Mouse (Mus musculus) spleen, embryonic (tissue): Measurements from ENCODE around the gene Lpin2.

Experiments used
- CTCF ChIA-PET: fragments of 350-600 bp; sonication (Branson Sonifier 250); formaldehyde crosslinking; loops from one replicate; lab custom pipeline; 2022; lab: Charles Lee

Gene Lpin2

GRCm38 (mm10) chr17:71256068-71256615 lies 73.8 kb downstream of the Lpin2 start:
- CTCF ChIA-PET: no interaction called here

DNA sequence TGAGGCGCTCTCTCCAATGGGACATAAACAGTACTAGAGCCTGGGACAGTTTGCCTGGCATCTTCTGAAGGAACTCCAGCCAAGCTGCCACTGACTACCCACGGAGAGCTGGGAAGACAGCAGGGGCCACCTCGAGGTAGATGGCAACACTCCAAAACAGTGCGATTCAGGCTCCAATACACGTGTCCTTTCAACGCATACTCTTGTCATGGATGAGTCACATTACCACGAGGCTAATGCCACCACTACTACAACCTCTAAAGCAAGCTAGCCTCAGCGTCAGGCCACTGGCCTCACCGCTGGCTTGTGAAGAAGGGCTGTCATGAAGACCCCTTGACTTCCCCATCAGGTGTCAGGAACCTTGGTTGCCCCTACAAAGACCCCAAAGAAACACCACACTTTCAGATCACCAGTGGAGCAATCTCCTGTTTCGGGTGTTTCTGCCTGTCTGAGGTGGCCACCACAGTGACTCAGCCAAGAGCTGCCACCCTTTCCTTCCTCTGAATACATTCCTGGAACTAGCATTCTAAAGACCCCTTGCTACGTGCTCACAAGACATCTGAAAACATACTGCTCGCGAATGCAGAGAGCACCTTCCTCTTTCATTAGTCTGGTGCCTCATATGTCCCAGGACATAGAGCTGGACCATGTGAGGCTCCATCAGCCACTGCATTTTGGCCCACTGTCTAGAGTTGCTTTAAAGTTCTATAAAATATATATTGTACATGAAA lies 74.6 kb downstream of the Lpin2 start:
- CTCF ChIA-PET: no interaction called here

DNA sequence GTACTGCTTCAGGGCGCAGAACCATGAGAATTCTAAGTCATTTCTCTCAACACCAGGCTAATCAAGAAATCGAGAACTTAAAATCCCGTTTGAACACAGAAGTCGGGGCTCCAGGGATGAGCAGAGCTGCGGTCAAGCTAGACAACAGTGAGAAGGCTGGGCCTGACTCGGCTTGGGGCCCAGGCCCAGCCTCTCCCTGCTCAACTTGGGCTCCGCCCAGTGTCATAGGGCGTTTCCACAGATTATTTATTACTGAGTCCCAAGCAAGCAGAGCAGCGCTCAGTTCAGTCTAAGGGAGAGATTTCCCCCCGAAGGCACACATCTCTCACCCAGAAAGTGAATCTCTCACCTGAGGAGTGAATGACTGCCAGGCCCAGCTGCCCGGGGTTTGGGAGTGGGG lies 77.4 kb downstream of the Lpin2 start:
- CTCF ChIA-PET: no interaction called here

DNA sequence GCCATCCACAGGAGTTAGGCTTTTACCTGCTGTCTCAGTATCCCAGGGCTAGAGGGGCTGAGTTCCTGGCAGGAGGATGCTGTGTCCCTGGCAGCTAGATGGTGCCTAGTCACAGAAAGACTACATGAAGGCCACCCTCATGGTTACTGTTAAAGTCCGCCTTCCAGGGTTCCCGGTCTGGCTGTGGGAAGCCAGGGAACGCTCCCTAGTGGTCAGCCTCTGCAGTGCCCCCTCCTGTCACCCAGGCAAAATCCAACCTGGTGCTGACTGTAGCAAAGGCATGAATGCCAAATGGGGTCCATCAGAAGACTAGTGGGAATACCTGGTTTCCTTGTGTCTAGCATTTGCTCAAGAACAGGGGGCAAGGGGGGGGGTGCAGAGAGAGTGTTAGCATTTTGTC lies 78.3 kb downstream of the Lpin2 start:
- CTCF ChIA-PET: no interaction called here

DNA sequence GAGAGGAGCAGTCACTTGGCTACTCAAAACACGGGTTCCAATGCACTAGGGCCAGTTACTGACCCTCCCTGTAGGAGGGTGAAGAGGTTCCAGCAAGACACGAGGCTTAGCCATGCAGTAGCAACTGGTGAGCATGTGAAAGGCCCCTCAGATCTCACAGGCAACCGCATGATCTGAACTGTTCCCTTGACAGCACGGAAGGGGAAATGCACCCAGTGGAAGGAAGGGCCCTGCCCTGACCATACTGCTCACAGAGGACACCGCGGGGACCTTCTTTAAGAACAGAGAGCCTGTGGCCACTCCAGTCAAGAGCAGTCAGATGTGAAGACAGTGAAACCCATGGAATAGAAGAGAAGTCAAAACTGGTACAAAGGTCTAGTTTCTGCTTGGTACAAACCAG lies 80.8 kb downstream of the Lpin2 start:
- CTCF ChIA-PET: no interaction called here

GRCm38 (mm10) chr17:71264739-71265138 lies 82.4 kb downstream of the Lpin2 start:
- CTCF ChIA-PET: interaction anchor here (0.6 kb wide), 1 partner anchor 230 kb away, joined by 8 read pairs; no protein-coding TSS in a partner anchor

GRCm38 (mm10) chr17:71265336-71266051 lies 83.1 kb downstream of the Lpin2 start:
- CTCF ChIA-PET: no interaction called here

- CTCF ChIA-PET: interaction anchor here (0.5 to 0.6 kb wide), 2 partner anchors 16 to 159 kb away, joined by 3 read pairs; no protein-coding TSS in a partner anchor
These were observed 85.0 kb downstream of the Lpin2 start for GRCm38 (mm10) chr17:71267374-71267773.

- CTCF ChIA-PET: no interaction called here
These were observed 85.8 kb downstream of the Lpin2 start for GRCm38 (mm10) chr17:71268152-71268551.

DNA sequence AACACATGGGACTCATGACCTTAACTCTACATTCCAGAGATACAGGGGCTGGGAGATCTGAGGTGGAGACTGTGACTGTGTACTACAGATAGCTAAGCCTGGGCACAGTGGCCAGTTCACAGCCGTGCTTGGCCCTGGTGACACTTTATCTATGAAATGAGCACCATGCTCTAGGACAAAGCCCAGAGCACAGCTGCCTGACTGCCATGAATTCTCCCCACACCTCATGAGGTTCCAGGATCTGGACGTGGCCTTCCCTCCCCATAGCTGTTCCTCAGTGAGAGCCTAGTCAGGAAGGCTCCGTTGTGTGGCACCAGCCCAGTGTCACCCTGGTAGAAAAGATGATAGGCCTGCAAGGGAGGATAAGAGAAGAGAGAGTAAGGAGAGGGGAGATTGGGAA lies 86.2 kb downstream of the Lpin2 start:
- CTCF ChIA-PET: no interaction called here

DNA sequence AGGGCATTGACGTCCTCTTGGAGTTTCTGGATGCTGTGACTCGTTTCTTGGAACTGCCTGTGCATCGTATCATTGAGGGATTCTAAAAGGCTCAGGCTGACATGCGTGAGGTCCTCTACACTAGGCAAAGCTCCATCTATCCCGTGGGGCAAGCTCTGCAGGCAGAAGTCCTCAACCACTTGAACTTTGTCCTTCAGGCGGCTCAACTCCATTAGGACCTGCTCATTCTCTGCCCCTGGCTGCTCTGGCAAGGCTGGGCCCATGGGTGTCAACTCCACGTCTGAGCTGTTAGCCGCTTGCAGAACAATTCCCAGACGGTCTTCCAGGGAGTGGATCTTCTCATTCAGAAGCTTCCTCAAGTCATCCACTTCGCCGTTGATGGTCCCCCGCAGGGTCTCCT lies 91.5 kb downstream of the Lpin2 start:
- CTCF ChIA-PET: no interaction called here

- CTCF ChIA-PET: no interaction called here
These were observed 94.4 kb downstream of the Lpin2 start for GRCm38 (mm10) chr17:71276771-71277170.

DNA sequence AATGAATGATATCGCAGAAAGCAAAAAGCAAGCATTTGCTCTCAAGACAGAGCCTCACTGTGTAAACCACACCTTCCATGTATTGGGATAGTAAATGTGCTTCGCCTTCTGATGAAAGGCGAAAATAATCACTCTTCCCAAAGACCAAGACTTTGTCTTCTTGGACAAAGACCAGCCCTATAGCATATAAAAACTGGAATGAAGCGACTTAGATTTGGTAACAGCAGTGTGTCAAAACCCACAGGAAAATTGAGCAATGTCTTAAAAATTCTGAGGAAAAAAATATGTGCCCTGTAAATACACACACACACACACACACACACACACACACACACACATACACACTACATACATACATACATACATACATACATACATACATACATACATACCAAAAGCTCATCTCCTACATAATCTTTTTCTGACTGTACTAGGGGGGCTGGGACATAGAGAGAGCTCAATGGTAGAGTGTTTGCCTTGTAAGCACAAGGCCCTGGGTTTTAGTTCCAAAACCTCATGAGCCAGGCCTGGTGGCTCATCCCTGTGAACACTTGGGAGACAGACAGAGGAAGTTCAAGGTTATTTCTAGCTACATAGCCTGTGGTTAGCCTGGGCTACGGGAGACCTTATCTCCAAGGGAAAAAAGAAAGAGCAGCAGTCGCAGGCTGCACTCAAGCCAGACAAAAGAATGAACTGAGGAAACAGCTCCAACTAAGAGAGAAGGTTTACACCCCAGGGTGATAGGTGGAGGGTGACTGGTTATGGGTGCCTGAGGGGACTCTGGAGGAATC lies 95.5 kb downstream of the Lpin2 start:
- CTCF ChIA-PET: no interaction called here

- CTCF ChIA-PET: interaction anchor here (0.6 to 0.7 kb wide), 3 partner anchors 13 to 564 kb away, joined by 3 to 10 read pairs (median 5); no protein-coding TSS in a partner anchor
These were observed 100.4 kb downstream of the Lpin2 start for GRCm38 (mm10) chr17:71282716-71283115.

- CTCF ChIA-PET: interaction anchor here (0.7 kb wide), 1 partner anchor 12 kb away, joined by 3 read pairs; no protein-coding TSS in a partner anchor
These were observed 100.9 kb downstream of the Lpin2 start for GRCm38 (mm10) chr17:71283237-71283636.

DNA sequence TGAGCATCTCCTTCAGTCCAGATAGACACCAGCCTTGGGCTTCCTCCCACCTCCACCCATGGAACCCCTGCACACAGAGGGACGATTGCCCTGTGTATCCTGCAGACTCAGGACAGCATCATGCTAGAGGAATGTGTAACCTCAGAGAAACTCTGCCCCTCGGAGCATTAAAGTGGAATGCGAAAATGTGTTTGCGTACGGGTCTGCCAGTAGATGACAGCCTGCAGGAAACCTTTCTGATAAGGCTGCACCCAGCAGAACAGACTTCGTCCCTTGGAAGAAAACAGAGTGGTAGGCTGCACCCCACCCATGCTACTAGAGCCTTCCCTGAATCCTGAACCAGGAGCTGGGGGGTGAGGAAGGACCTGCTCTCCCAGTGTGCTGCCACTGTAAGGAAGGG lies 102.5 kb downstream of the Lpin2 start:
- CTCF ChIA-PET: no interaction called here

DNA sequence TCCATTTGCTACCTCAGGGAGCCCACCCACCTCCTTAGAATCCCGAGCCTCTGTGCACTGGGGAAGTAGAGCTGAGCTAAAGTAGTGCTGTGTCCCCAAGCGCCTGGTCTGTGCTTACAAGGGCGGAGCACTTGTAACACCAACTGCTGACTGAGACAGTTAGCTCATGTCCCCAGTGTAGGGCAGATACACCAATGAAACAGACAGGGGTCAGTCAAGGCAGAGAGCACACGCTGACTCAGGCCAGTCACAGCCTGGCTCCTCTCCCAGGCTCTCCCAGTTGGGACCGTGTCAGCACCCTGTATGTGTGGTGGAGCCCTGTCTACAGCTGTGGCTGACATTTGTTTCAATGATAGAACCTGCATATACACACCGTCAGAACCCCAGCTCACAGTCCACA lies 103.6 kb downstream of the Lpin2 start:
- CTCF ChIA-PET: no interaction called here

DNA sequence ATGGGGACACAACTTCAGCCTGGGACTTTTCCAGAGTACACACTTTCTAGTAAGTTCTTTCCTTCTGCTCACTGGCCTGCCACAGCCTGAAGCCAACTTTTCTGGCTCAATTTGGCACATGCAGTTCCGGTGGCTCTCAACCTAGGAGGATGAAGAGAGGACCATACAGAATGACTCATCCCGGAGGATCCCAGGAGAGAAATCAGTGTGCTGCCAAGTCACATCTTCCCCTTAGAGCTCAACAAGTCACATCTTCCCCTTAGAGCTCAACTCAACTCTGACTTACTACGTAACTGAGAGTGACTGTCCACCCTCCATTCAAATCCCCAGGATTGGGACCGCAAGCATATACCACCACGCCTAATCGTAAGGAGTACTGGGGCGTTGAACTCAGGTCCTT lies 105.2 kb downstream of the Lpin2 start:
- CTCF ChIA-PET: no interaction called here

DNA sequence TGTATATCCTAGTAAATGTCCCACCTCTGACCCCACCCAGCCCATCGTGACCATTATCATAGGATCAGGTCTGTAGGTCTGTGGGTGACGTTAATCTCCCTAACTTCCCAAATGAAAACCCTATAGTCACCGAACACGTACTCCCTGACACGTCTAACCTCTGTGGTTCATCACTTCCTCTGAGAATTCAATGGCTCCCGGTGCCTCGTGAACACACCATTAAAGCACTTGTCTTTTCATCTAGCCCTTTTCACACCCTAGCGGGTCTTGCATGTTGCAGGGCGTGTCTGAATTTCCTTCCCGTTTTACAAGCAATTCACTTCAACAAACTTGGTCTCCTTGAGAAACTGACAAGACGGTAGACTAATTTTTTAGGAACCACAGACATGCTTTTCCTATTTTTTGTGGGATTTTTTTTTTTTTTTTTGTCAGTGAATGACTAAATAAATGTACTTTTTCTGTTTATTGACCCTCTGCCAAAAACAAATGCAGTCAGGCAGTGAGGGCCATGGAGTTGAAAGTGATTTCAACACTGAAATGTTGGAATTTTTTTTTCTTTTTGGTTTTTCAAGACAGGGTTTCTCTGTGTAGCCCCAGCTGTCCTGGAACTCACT lies 105.9 kb downstream of the Lpin2 start:
- CTCF ChIA-PET: no interaction called here

DNA sequence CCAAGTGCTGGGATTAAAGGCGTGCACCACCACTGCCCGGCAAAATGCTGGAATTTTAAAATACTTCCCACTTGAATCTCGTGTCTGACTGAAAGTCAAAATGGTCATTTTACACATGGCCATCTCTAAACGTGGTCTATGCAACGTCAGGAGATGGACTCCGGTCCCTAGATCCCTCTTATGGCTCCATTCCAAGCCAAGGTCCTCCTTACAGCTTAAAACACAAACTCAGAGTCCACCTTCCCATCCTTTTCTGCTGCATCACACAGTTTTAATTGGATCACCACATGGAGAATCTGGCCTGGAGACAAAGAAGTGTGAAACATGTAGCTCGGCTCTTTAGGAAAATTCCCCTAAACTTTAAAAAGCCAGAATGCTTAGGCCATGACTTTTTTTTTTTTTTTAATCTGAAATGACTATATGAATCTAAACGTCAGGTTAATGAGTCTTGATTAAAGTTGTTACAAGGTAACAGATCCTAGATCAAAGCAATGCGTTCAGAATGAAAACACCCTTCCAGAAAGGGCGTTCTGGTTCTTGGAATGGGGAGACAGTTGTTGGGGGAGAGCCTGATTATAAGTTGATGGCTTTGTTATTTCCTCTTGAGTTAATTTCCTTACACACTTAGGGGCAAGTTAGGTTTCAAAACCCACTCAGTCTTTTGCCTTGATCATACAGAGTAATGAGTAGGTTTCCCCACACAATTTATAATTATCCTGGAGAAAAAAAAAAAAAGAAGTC lies 106.6 kb downstream of the Lpin2 start:
- CTCF ChIA-PET: no interaction called here
